Mouse (Mus musculus): ENCODE measurements around the gene Hlx.

Gene Hlx

DNA sequence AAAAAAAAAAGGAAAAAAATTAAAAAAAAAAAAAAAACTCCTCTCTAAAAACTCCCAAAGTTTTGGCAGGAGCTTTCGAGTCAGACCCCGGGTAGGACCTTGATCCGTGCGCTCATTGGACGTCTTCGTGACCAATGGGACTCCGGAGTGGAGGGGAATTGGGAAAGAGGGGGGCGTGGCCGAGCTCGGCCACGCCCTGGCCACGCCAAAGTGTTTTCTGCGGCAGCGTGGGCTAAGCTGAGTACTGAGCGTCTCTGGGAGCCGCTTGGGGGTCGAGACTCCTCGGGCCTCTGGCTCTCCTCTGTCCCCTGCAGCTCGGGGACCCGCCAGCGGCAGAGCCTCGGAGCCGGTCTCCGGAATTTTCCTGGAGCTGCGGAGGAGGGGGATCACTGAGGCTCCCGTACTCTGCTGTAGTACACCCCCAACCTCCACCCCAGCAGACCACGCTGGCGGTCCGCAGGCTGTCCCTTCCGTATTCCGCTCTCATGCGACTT, at the start of gene Hlx:
Gene Hlx, minus strand, starts transcription at position 64 of the 494 bp plus-strand sequence.
- DNase-seq (ENCODE audit: low read depth, low spot score), result peak; percentile 51

DNA sequence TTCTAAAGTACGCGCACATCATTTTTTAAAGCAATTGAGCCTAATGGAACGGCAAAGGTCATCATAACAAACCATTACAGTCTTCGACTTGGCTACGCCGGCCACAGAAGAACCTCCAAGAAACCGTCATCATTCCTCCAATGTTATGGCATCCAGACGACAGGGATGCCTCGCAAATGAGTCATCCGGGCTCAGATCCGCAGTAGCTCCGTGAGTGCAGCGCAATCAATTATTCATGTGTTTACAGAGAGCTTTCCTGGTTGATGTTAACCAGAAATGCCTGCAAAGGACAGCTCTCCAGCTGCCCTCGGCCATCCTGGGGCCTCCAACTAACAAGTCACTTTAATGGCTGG, 49.7 kb upstream of the Hlx start:
- DNase-seq (ENCODE audit: low read depth, low spot score), result no peak

DNA sequence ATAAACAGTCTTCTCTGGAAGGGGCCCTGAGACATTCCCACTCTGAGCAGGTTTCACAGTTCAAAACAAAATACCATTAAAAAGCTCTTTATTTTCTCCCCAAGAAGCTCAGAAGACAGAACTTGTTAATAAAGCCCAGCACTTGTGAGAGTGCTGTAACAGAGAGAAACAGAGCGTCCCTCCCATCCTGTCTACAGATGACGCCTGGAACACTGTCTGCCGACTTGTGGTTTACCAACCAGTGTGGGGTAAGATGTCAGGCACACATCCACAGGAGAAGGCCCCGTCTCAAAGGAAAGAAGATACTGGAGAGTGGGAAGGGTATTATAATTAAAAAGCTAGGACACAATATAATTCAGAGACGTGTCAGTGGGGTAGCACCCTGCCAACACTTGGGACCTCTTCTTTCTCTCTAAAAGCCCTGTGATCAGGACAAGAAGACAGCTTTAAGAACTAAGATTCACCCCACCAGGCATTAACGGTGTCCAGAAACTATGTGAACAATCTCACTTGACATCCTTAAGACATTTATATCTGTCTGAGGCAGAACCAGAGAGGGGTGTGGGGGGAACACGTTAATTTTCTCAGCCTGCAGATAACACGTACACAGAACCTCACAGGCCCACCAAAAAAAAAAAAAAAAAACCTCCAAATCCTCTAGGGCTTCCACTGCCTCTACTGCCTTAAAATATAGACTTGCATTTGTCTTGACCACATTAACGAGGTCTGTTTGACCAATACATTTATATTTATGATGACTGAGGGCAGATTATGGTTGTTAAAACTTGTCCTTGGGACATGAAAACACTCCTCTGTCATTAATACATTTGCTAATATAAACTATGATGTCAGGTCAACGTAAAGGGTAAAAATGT, 49.1 kb upstream of the Hlx start:
- DNase-seq (ENCODE audit: low read depth, low spot score), result no peak

DNA sequence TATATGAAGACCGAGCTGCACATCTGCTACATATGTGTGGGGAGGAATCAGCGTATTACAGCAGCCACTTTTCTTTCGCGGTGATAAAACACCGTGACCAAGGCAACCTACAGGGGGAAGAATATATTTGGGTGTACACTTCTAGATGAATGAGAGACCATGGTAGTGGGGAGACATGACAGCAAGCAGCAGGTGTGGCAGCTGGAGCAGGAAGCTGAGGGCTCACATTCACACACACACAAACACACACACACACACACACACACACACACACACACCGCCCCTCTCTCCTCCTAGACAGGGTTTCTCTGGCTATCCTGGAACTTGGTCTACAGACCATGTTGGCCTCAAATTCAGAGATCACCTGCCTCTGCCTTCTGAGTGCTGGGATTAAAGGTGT, 45.7 kb upstream of the Hlx start:
- no peak for DNase-seq (ENCODE audit: low read depth, low spot score)

DNA sequence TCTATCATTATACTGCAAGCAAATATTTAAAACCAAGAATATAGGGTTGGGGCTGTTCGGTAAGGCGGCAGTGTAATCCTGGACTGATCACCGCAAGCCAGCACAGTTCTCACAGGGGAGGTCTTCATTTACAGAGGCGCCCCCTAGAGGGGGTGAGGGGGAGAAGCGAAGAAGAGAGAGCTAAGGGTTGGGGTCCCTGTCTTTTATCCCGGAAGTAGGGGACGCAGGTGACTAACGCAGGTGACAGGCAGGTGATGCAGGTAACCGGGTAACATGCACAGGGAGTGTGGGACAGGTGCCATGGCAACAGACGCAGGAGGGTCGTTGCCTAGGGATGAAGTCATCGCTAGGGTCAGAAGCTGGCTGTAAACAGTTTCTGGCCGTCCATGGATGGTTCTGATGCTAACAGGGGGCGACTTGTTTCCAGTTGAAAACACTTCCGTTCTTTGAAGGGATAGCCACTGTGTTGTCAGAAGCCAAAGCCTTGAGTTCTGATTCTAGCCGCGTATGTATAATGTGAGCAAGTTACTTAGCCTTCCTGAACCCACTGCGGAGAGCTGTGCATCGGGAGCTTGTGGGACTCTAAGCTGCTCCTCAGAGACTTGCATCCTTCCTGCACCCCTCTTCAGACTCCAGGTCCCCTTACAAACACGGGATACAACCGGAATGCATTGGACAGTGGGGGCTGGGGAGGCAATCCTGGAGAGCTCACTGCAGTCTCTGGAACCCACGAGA, 44.8 kb upstream of the Hlx start:
- no peak for DNase-seq (ENCODE audit: low read depth, low spot score)

DNA sequence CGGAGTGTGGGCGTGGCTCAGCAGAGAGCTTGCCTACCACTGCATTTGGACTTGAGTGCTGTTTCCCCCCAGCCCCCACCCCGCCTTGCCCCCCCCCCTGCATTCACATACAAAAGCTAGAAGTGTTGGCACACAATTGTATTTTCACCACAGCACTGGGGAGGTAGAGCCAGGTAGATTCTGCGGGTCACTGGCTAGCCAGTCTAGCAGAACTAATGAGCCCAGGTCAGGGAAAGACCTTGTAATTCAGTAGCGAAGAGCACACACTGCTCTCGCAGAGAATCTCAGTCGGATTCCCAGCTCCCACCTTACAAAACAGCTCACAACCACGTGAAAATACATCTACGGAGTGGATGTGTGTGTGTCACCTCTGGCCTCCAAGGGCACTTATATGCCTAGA, 42.9 kb upstream of the Hlx start:
- DNase-seq (ENCODE audit: low read depth, low spot score), result no peak

DNA sequence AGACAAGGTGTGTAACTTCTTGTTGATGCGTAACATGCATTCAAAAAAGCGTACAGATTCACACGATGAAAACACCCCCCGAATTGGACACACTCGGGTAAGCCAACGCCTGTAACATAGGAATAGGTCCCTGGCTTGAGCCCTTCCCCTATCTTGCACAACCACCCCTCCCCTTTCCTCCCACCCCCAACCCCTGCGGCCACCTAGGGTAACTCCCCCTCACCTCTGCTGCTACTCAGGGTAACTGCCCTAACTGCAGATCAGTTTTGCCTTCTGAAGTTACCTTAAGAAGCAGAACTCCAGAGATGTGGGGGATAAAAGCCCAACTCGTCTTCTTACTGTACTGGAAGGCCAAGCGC, 39.5 kb upstream of the Hlx start:
- no peak for DNase-seq (ENCODE audit: low read depth, low spot score)

DNA sequence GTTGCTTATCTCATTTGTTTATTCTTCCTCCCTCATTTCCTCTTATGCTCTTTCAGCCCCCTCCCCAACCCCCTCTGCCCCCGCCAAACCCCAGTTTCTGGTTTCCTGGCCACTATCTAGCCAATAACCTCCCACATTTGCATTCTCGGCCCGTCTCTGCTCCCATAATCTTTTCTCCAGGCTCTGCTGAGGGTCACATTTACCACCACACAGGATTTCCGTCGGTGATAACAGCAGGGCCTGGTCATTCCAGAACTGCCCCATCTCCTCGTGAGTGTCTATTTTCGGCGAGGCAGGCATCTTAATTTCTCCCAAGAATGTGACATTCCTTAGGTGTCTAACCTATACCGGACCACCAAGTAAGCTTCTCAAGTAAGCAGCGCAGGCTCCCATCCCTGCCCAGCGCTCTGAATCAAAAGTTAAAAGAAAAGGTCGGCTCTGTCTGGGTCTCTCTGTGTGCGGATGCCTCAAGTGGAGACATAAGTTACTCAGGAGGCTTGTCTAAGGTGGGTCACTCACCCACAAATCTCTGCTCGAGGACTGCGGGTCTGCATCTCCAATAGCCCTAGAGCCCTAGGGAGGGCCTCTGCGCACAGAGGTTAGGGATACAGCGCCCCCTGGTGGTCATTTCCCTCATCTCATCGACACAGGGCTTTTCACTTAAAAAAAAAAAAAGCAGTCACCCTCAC, 38.9 kb upstream of the Hlx start:
- DNase-seq (ENCODE audit: low read depth, low spot score), result peak; percentile 61

DNA sequence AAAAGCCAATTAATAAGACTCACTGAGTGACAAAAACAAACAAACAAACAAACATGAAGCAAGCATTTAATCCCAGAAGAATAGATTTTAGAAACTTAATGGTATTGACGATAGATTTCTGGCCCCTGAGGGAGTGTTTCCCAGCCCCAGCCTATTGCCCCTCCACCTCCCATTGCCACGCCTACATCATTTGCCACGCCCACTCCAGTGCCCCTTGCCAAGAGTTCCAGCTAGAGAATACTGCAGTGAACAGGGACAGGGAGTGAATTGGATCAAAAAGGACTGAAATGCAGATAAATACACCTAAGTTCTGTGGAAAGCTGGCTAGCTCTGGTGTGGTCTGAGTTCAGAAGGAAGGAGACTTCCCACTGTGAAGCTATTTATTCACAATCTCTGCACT, 31.4 kb upstream of the Hlx start:
- DNase-seq (ENCODE audit: low read depth, low spot score), result no peak

DNA sequence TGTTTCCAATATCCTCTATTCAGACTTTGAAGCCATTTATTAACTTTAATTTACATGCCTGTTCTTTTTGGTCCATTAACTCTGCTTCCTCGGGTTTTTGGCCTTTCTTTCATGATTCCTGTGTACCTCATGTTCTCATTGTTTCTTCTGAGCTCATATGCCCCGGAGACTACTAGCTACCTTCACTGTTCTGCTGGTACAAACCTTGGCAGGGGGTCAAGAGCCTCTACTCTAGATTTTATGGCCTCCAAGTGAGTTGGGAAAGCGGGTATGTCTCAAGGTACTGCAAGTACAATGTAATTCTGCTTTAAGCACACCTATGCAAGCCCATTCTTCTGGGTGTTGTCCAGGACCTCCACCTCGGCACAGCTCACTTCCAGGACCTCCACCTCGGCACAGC, 30.5 kb upstream of the Hlx start:
- no peak for DNase-seq (ENCODE audit: low read depth, low spot score)

DNA sequence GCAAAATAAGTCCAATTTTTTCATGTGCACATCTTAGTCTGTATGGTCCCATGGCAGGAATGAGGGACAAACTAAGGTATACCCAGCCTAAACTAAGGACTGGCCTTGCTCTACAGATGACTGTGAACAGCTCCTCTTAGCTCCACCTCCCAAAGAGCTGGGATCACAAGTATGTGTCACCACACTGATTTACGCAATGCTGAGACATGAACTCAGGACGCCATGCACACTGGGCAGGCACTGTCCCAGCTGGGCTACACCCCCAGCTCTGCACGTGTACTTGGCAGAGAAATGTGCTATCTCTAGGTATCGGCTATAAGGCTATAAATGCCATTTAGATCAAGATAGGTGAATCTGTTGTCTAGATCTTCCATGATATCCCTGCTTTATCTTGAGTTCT, 29.6 kb upstream of the Hlx start:
- DNase-seq (ENCODE audit: low read depth, low spot score), result no peak

DNA sequence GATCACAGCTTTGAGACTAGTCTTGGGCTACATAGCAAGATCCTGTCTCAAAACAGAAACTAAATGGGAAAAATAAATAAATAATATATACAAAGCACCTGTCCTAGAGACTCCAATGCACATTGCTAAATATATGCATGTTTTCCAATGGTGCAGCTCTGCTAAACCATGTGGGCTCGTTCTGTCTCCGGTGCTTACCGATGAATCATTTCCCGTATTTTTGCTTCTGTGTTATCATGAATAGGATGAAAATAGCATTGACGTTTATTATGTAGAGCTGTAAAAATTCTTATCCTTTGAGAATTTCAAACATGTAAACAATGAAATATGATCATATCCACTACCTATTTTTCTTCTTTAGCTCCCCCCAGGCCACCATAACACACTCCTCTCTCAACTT, 20.3 kb upstream of the Hlx start:
- peak; percentile 24 for DNase-seq (ENCODE audit: low read depth, low spot score)

DNA sequence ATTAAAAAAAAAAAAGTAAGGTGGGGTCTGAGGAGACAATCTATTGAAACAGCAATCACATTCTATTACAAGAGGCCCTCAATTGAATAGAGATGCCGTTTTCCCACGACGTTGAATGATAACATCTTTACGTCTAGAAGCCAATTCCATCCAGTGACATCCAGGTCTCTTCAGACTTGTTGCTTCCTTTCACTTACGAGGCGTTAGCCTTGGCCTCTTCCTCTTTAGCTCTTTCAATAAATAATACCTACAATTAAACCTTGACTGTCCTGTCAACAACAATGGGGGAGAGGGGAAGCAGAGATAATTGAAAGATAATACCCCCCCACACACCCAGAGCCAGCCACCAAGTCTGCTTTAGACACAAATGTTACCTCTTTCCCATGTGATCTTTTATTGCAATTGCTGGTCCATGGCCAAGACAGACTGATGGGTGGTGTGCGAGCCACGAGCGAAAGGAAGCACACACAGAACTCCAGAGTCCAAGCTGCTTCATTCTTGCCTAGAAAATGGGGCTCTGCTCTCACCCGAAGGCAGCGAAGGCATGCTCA, 17.8 kb upstream of the Hlx start:
- DNase-seq (ENCODE audit: low read depth, low spot score), result no peak

DNA sequence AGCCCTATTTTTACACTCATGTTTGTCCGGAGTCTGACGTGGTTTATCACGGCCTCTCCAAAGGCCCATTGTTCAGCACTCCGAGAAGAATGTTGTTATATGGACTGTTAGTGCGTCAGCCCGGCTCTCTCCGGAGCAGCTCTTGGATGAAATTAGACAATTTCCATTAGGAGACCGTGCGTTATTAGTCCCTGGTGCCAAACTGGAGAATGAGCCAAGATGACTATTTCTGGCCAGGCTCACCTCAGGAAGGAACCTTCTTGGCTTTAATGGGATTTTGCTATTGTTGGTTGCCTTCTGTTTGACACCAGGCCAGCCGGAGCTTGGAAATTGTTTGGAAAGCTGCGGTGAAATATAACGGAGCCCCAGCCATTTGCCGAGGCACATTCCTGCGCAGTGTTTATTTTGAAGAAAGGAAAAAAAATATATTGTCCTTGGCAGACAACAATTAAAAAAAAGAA, 16.3 kb upstream of the Hlx start:
- peak; percentile 40 for DNase-seq (ENCODE audit: low read depth, low spot score)

DNA sequence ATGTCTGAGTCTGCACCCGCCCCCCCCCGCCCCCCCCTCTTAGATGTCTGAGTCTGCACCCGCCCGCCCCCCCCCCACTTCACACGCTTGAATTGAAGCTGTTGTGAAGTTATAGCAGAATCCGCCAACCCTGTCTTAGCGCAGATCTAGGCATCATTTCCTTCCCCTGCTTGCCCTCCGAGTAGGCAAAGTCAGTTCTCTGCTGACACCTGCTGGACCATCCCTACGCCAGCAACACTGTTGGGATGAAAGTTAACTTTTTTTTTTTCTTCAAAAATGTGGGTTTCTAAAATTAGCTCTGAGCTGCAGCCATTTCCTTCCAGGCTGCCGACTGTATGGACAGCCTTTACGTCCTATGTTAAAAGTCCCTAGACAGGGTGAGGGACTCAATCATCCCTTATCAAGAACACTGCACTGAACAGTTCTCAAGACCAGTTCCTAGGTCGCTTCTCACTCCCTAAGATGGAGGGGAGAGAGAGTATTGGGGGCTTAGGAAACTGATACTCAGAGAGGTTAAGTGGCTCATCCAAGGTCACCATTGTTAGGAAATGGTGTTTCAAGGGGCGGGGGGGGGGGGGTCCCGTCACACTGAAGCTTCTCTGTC, 5.6 kb upstream of the Hlx start:
- peak; percentile 75 for DNase-seq (ENCODE audit: low read depth, low spot score)

DNA sequence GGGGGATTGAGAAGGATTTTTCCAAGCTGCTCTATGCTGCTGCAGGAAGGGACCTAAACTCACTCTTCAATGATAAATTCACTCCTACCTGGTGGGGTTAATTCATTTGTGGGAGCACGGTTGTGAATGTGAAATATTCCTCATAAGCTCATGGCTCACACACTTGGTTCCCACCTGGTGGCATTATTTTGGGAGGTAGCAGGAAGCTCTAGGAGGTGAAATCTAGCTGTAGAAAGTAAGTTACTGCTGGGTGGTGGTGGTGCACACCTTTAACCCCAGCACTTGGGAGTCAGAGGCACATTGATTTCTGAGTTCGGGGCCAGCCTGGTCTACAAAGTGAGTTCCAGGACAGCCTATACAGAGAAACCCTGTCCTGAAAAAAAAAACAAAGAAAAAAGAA, 4.8 kb upstream of the Hlx start:
- no peak for DNase-seq (ENCODE audit: low read depth, low spot score)

DNA sequence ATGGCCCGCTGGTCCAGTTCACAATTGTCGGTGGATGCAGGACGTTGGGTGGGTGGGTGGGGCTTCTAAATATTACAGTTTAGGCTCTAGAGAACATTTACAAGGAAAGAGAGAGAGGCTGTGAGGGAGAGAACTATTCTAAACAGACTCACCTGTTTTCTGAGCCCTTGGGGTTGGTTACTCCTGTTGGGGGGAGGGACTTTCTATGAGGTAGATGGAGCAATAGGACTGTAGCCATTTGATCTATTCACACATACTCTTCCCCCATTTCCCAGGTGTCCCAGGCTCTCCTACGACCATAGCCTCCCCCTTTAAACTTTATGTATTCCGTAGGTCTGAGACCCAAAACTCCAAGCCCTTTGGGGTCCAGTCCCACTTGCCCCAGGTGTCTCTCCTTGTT, 3.8 kb upstream of the Hlx start:
- DNase-seq (ENCODE audit: low read depth, low spot score), result no peak

DNA sequence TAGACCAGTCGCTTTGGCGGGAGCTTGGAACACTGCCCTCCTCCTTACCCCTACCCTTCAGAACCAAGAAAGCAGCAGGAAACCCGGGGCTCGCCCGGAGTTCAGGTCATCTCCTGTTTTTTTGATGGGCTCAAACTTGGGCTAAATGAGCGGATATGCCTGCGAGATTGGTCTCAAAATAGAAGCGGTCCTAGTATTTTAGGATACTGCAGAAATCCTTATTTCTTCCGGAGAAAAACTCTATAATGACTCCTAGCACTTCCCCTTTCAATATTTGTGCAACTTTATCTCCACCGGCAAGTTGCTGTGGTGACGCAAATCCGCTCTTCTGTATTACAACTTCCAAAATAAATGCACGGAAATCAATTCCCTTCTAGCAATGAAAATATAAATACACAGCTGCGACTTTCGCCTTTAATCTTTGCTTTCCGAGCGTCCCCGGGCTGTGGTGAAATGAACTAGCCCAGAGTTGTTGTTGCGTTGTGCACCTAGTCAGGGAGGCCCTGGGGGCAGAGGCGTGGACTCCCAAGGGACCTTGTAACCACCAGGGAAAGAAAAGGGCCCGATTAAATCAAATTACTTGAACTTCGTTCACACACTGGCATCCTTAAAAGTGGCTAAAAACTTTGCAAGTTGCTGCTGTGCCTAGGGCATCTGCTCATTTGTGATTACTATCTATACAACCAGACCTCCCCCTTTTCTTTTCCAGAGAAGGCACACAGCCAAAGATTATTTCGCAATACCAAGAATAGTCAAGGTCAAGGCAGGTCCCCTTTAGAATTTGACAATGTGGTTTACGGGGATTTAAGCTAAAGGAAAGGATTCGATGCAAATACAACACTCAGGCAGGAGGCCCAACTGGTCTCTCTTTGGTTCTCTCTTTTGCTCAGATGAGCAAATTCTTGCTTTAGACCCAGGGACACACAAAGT, 2.8 kb upstream of the Hlx start:
- DNase-seq (ENCODE audit: low read depth, low spot score), result no peak

DNA sequence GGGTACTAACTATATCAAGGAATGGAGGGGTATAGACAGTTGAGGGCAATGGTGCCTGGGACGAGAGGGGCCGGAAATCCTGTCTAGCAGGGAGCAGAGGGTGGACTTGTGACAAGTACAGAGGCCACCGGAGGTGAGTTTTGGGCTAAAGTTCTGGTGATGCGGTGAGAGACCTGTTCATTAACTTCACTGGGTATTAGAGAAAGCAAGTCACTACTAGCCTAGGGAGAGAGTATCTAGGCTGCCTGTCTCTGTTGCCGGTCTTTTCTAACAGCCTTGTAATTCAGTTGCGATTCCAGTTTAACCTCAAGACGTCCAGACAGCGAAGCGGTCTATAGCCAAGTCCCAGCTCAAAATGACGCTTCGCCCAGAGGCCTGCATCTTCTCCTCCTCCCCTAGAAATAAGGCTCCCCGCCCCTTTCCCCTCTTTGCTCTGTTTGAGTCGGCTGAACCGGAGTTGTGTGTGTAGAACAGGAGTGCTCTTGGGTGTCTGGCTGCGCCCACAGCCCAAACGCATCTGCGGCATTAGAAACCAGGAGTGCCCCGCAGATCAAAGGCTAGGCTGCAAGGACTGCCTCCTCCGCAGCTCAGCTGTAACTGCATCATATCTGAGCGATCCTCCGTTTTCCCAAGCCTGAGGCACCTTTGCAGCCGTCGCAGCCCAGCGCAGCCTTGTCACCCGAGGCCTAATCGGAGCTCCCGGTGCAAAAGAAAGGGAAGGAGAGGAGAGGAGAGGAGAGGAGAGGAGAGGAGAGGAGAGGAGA, 1.8 kb upstream of the Hlx start:
- no peak for DNase-seq (ENCODE audit: low read depth, low spot score)
